Mouse (Mus musculus) granulocyte monocyte progenitor cell, adult 5-6 weeks (primary cell): ENCODE measurements around the gene Srsf5. TPM values are rescaled to one million over a fixed set of nuclear protein-coding genes. Genes with fewer than 3 reads are reported as not detected.
A peak's percentile ranks its signal among the peaks of the same experiment; 100 is the strongest.

Experiments used
- ATAC-seq: replicated peaks from 2 replicates; pipeline ENCODE4 v1.8.0; 2016; ENCODE audit warnings: mild to moderate bottlenecking, moderate TSS enrichment, inconsistent platforms; ENCODE audit not compliant: poor library complexity, severe bottlenecking
- total RNA-seq, 2 experiments: library from RNA; stranded (forward) in 1 of 2; stranded (reverse) in 1 of 2; fragments of 200-712, 200-1000 nt in 1 of 2; fragments of >200 nt in 1 of 2; fragmentation: Nextera tagmentation in 1 of 2; gene quantifications; 2 replicates each; pipeline ENCODE4 v1.2.3; 2014 to 2017

Srsf5 gene
- total RNA-seq, 2 experiments from 2014 or later: 313 to 731 TPM

GRCm38 (mm10) chr12:80991806-80992205 is 46.5 kb downstream of the Srsf5 start:
- ATAC-seq: peak; percentile 34

GRCm38 (mm10) chr12:80992540-80993122 is 47.3 kb downstream of the Srsf5 start:
- ATAC-seq: no peak

GRCm38 (mm10) chr12:80993773-80994172 is 48.5 kb downstream of the Srsf5 start:
- peak; percentile 28 for ATAC-seq

- peak; percentile 84 for ATAC-seq
Observed at GRCm38 (mm10) chr12:80995326-80995725, 50.0 kb downstream of the Srsf5 start.

- no peak for ATAC-seq
Observed at GRCm38 (mm10) chr12:80997652-80998051, 52.3 kb downstream of the Srsf5 start.

- ATAC-seq: peak; percentile 44
Observed at GRCm38 (mm10) chr12:80998528-80999221, 53.4 kb downstream of the Srsf5 start.

Other genes with a start within 250 kb of the Srsf5 start
- 0.56 TPM in 1 of 2 replicates, not detected in the other for gene Ccdc177, start 184.8 kb upstream of the Srsf5 start, total RNA-seq (2014; fragmentation: Nextera tagmentation)
- gene Ccdc177, start 184.8 kb upstream of the Srsf5 start, total RNA-seq (2017): not detected in 2 replicates
- gene Susd6, start 155.0 kb upstream of the Srsf5 start, total RNA-seq (2014; fragmentation: Nextera tagmentation): 21.7 and 22.0 TPM in 2 replicates
- gene Susd6, start 155.0 kb upstream of the Srsf5 start, total RNA-seq (2017): 14.0 and 16.4 TPM in 2 replicates
- not detected in 2 replicates for gene Slc10a1, start 23.2 kb downstream of the Srsf5 start, total RNA-seq (2014; fragmentation: Nextera tagmentation)
- gene Slc10a1, start 23.2 kb downstream of the Srsf5 start, total RNA-seq (2017): not detected in 2 replicates
- 0.64 TPM in 1 of 2 replicates, not detected in the other for gene Smoc1, start 81.3 kb downstream of the Srsf5 start, total RNA-seq (2014; fragmentation: Nextera tagmentation)
- 0.31 and 1.2 TPM in 2 replicates for gene Smoc1, start 81.3 kb downstream of the Srsf5 start, total RNA-seq (2017)